Mouse (Mus musculus): Measurements from ENCODE around the gene Olfr161.

GRCm38 (mm10) chr16:3563553-3563952, 27.3 kb upstream of the Olfr161 start:
- TF ChIP-seq CTCF (IDR thresholded peaks at IDR 0.05; ENCODE audit: control insufficient read depth, insufficient read depth, insufficient read length) (no peak), MYOG (IDR thresholded peaks at IDR 0.05; ENCODE audit: control insufficient read depth, extremely low read depth, insufficient read length) (no peak), CEBPB (IDR thresholded peaks at IDR 0.05; ENCODE audit: low read depth) (no peak), MAX (IDR thresholded peaks at IDR 0.05) (no peak)

All from C2C12 (cell line).